Mouse (Mus musculus) heart, embryonic 15.5 days (tissue): Measurements from ENCODE around the gene Abca1. TPM values are rescaled to one million over a fixed set of nuclear protein-coding genes. Genes with fewer than 3 reads are reported as not detected.

Experiments used
- ATAC-seq: fragments of 200-750 bp; cut with Nextera tagmentation; replicated peaks from 2 replicates; pipeline ENCODE4 v1.8.0; 2017; ENCODE audit warnings: low read depth, moderate TSS enrichment; ENCODE audit not compliant: insufficient number of reproducible peaks, insufficient read depth, low FRiP score
- H3K27ac ChIP-seq: fragments of 300-500 bp; sonication (generic); 2 replicates; pipeline ENCODE4 v1.5.1; 2015; ENCODE audit warnings: mild to moderate bottlenecking, inconsistent platforms
- H3K27me3 ChIP-seq: fragments of 300-500 bp; sonication (generic); 2 replicates; pipeline ENCODE4 v1.6.1; 2015; ENCODE audit warnings: inconsistent platforms
- H3K36me3 ChIP-seq: fragments of 300-500 bp; sonication (generic); 2 replicates; pipeline ENCODE4 v1.6.1; 2015; ENCODE audit warnings: mild to moderate bottlenecking, inconsistent platforms
- H3K4me1 ChIP-seq: fragments of 300-500 bp; sonication (generic); replicated peaks from 2 replicates; pipeline ENCODE4 v1.6.1; 2015; ENCODE audit warnings: inconsistent platforms
- H3K4me2 ChIP-seq: fragments of 300-500 bp; sonication (generic); 2 replicates; pipeline ENCODE4 v1.6.1; 2015; ENCODE audit warnings: inconsistent platforms, mild to moderate bottlenecking, moderate library complexity
- H3K4me3 ChIP-seq: fragments of 300-500 bp; sonication (generic); 2 replicates; pipeline ENCODE4 v1.5.1; 2015; ENCODE audit warnings: mild to moderate bottlenecking, inconsistent platforms
- H3K9ac ChIP-seq: fragments of 300-500 bp; sonication (generic); 2 replicates; pipeline ENCODE4 v1.6.1; 2015; ENCODE audit warnings: mild to moderate bottlenecking, inconsistent platforms
- H3K9me3 ChIP-seq: fragments of 300-500 bp; sonication (generic); replicated peaks from 2 replicates; pipeline ENCODE4 v1.6.1; 2016; ENCODE audit warnings: inconsistent platforms
- WGBS: fragments of 180-500 bp; shearing (Covaris S2); methylation state at CpG from one replicate; pipeline ENCODE4 v1.1.7; 2015; ENCODE audit warnings: mixed read lengths; 5-methylcytosine and 5-hydroxymethylcytosine counted together
- polyA plus RNA-seq: library from polyadenylated mRNA; unstranded; fragments of >200 nt; fragmentation: Nextera tagmentation; extraction: Ambion mirVana; gene quantifications from 2 replicates; pipeline ENCODE4 v1.2.1, GENCODE M21; 2015

Gene Abca1
- polyA plus RNA-seq, 1 experiment from 2014 or later: 4.4 TPM

- Histone ChIP-seq H3K4me2 (no peak overlapping the region), H3K27me3 (no peaks in the 10 kb centered on the region), H3K4me1 (no peaks in the 10 kb centered on the region), H3K9ac (no peak overlapping the region), H3K4me3 (no peak overlapping the region), H3K36me3 (peaks cover 16% of the 10 kb centered on the region; the same call in 1 of the 2 replicates), H3K27ac (no peak overlapping the region), H3K9me3 (no peaks in the 10 kb centered on the region)
- no peak for ATAC-seq
- 48% methylated on average over 8 of the region's 8 CpGs for whole genome bisulfite sequencing
Measured at GRCm38 (mm10) chr4:53030326-53030948, 129.3 kb downstream of the Abca1 start.

GRCm38 (mm10) chr4:53027811-53028210 lies 131.9 kb downstream of the Abca1 start:
- 64% methylated on average over 3 of the region's 3 CpGs for WGBS
- H3K9ac ChIP-seq: no peak overlapping the region
- H3K27me3 ChIP-seq: no peaks in the 10 kb centered on the region
- no peak overlapping the region for H3K27ac ChIP-seq
- no peaks in the 10 kb centered on the region for H3K9me3 ChIP-seq
- H3K36me3 ChIP-seq: peaks cover 9% of the 10 kb centered on the region
- H3K4me3 ChIP-seq: no peak overlapping the region
- ATAC-seq: no peak
- H3K4me2 ChIP-seq: no peak overlapping the region
- no peaks in the 10 kb centered on the region for H3K4me1 ChIP-seq

- Histone ChIP-seq H3K36me3 (peaks cover 22% of the 10 kb centered on the region), H3K9ac (no peak overlapping the region), H3K4me2 (no peak overlapping the region), H3K27ac (no peak overlapping the region), H3K4me3 (no peak overlapping the region), H3K4me1 (no peaks in the 10 kb centered on the region), H3K9me3 (no peaks in the 10 kb centered on the region), H3K27me3 (no peaks in the 10 kb centered on the region)
- WGBS: 79% methylated on average over 4 of the region's 4 CpGs
- no peak for ATAC-seq
Measured at GRCm38 (mm10) chr4:53024397-53024796, 135.3 kb downstream of the Abca1 start.

- H3K4me1 ChIP-seq: no peaks in the 10 kb centered on the region
- 70% methylated on average over 14 of the region's 14 CpGs for WGBS
- ATAC-seq: no peak
- H3K27ac ChIP-seq: no peak overlapping the region
- no peaks in the 10 kb centered on the region for H3K9me3 ChIP-seq
- H3K36me3 ChIP-seq: peaks cover 28% of the 10 kb centered on the region
- H3K27me3 ChIP-seq: no peaks in the 10 kb centered on the region
- no peak overlapping the region for H3K4me3 ChIP-seq
- H3K9ac ChIP-seq: no peak overlapping the region
- H3K4me2 ChIP-seq: 0 out of 2 replicates have a peak overlapping the region, but pooled peaks have one; percentile 10
Measured at GRCm38 (mm10) chr4:53023189-53023925, 136.3 kb downstream of the Abca1 start.

DNA sequence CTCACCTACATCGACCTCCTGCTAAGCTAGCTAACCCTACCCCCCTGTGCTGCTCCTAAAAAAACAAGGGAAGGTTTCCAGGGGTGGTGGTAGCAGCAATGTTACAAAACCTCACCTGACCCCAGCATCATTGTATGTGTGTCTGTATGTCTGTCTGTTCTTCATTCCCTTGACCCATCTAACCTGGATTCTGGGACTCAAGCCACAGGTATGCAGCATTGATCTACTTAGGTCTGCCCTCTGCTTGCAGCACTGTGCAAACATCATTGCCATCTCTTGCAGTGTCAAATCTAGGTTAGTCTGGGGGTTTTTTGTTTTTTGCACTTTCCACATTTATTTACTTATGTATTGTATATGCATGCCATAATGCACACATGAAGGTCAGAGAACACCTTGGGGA lies 141.3 kb downstream of the Abca1 start:
- H3K9me3 ChIP-seq: peaks cover 6% of the 10 kb centered on the region; the same call in 1 of the 2 replicates
- WGBS: 93% methylated on average over 1 of the region's 1 CpGs
- no peak overlapping the region for H3K4me3 ChIP-seq
- peaks cover 57% of the 10 kb centered on the region for H3K36me3 ChIP-seq
- H3K4me2 ChIP-seq: no peak overlapping the region
- no peak overlapping the region for H3K9ac ChIP-seq
- no peak for ATAC-seq
- H3K27ac ChIP-seq: no peak overlapping the region
- no peaks in the 10 kb centered on the region for H3K27me3 ChIP-seq
- no peaks in the 10 kb centered on the region for H3K4me1 ChIP-seq

- Histone ChIP-seq H3K27ac (no peak overlapping the region), H3K27me3 (no peaks in the 10 kb centered on the region), H3K9ac (no peak overlapping the region), H3K4me1 (peaks cover 8% of the 10 kb centered on the region), H3K4me2 (no peak overlapping the region), H3K4me3 (no peak overlapping the region), H3K36me3 (peaks cover 42% of the 10 kb centered on the region), H3K9me3 (peaks cover 6% of the 10 kb centered on the region; the same call in 1 of the 2 replicates)
- no peak for ATAC-seq
- WGBS: 93% methylated on average over 3 of the region's 3 CpGs
Measured at GRCm38 (mm10) chr4:53015024-53015423, 144.7 kb downstream of the Abca1 start.

DNA sequence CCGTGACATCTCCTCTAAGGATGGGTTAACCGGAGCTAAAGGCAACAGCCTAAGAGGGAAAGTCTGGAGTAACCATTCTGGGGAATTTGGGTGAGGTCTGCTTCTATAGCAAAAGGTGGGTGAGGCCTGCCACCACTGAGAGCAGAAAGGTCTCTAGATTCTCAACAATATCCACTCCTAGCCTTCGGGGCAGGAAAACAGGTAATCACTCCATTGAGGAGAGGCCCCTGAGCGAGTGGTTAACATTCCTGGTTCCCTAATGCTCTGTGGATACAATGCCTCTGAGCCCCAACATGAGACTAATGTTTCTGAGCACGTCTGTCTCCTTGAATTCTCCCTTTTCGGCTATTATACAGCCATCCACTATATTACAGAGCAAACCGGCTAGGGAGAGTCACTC lies 145.3 kb downstream of the Abca1 start:
- Histone ChIP-seq H3K27me3 (no peaks in the 10 kb centered on the region), H3K9ac (no peak overlapping the region), H3K4me1 (peaks cover 8% of the 10 kb centered on the region), H3K9me3 (peaks cover 6% of the 10 kb centered on the region; the same call in 1 of the 2 replicates), H3K27ac (no peak overlapping the region), H3K4me3 (no peak overlapping the region), H3K36me3 (peaks cover 36% of the 10 kb centered on the region), H3K4me2 (no peak overlapping the region)
- ATAC-seq: no peak
- WGBS: 88% methylated on average over 7 of the region's 7 CpGs

DNA sequence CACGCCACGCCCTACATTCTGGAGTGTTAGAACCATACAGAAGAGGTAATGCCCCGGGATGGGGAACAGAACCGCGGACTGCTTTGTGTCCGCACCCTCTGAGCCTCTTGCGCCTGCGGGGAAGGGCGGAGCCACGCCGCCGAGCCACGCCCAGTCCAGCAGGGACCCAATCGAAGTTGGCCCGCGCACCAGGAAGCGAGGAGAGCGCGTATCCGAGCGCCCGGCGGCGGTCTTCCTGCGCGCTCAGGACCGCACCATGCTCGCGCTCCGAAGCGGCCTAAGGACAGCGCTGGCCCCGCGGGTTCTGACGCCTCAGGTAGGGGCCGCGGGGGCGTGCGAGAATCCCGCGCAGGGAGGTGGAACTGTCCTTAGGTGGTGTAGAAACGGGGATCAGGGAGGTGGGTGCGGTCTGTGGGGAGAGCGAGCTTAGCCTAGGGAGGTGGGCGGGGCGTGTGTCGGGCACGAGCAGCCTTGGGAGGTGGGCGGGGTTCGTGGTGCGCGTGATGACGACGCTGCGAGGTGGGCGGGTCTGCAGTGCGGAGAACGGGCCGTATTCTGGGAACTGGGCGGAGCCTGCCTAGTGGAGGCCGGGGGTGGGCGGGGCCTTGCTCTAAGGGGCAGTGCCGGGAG lies 147.8 kb downstream of the Abca1 start, which contains the start of gene Nipsnap3b:
Nipsnap3b (plus strand) TSS at position 149 of the 630 bp plus-strand sequence.
- H3K4me3 ChIP-seq: peak within 1 kb of the TSS; percentile 86
- H3K36me3 ChIP-seq: peaks cover 18% of the 10 kb centered on the region
- WGBS: under 1% methylated on average over 63 of the region's 63 CpGs
- H3K4me1 ChIP-seq: peaks cover 8% of the 10 kb centered on the region
- H3K27me3 ChIP-seq: no peaks in the 10 kb centered on the region
- peaks cover 4% of the 10 kb centered on the region; the same call in 1 of the 2 replicates for H3K9me3 ChIP-seq
- H3K27ac ChIP-seq: peak within 1 kb of the TSS; percentile 88
- H3K9ac ChIP-seq: peak within 1 kb of the TSS; percentile 75
- ATAC-seq: peak; percentile 95
- peak within 1 kb of the TSS; percentile 63 for H3K4me2 ChIP-seq

GRCm38 (mm10) chr4:53009871-53010270 lies 149.8 kb downstream of the Abca1 start:
- H3K4me2 ChIP-seq: no peak overlapping the region
- WGBS: 87% methylated on average over 4 of the region's 4 CpGs
- no peak for ATAC-seq

DNA sequence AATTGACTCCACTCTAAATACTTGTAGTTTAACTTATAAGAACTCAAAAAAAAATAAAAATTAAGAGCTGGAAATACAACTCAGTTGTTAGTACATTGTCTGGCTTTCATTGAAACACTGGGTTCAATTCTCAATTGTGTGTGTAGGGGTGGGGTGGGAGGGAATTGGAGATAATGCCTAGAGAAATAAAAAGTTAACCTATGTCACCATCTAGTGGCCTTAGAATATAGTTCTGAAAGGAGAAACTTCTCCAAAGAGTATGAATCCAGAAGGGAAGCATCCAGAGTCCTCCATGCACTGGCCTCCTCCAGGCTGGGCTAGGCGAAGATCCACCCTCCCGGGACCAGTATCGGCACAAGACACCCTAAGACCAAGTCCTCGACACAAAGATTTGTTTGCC lies 150.5 kb downstream of the Abca1 start:
- WGBS: 72% methylated on average over 4 of the region's 4 CpGs
- ATAC-seq: no peak
- Histone ChIP-seq H3K4me3 (no peak overlapping the region), H3K4me1 (peaks cover 8% of the 10 kb centered on the region), H3K9ac (no peak overlapping the region), H3K9me3 (no peaks in the 10 kb centered on the region), H3K27me3 (no peaks in the 10 kb centered on the region), H3K36me3 (no peaks in the 10 kb centered on the region), H3K27ac (no peak overlapping the region), H3K4me2 (no peak overlapping the region)

More at GRCm38 (mm10) chr4:53009871-53010270, 149.8 kb downstream of the Abca1 start:
- Histone ChIP-seq H3K27me3 (no peaks in the 10 kb centered on the region), H3K4me3 (no peak overlapping the region), H3K9ac (no peak overlapping the region), H3K4me1 (peaks cover 8% of the 10 kb centered on the region), H3K36me3 (0 out of 2 replicates have a peak, but pooled peaks cover under 1% of the 10 kb centered on the region), H3K9me3 (no peaks in the 10 kb centered on the region), H3K27ac (no peak overlapping the region)

DNA sequence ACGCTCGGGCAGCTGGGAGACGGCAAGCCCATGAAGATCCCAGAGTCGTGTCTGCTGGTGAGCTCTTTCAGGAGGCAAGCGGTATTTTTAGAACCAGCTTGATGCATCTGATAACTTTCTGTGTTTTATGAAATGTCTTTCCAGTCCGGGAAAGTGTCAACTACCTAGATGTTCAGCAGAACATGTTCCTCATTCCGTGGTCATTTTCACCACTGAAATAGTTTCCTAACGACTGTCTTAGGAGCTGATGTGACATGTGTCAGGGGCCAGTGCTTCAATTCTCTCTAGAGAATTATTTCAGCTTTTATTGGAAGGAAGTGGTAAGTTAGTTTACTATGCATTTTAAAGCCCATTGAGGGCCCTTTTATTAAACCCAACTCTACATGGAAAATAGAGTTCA lies 159.5 kb downstream of the Abca1 start:
- ATAC-seq: no peak
- no peak overlapping the region for H3K4me3 ChIP-seq

More for the DNA sequence above, 159.5 kb downstream of the Abca1 start:
- H3K27ac ChIP-seq: no peak overlapping the region
- peak overlapping the region; percentile 15; the same call in 1 of the 2 replicates for H3K4me2 ChIP-seq
- no peaks in the 10 kb centered on the region for H3K4me1 ChIP-seq
- H3K27me3 ChIP-seq: no peaks in the 10 kb centered on the region
- no peaks in the 10 kb centered on the region for H3K36me3 ChIP-seq
- no peak overlapping the region for H3K9ac ChIP-seq
- no peaks in the 10 kb centered on the region for H3K9me3 ChIP-seq
- WGBS: 38% methylated on average over 8 of the region's 8 CpGs
